Mouse (Mus musculus): Measurements from ENCODE around the gene Igf1r.
A peak's percentile ranks its signal among the peaks of the same experiment; 100 is the strongest.

Gene Igf1r

GRCm38 (mm10) chr7:68227621-68228020 lies 275.0 kb downstream of the Igf1r start:
- no peak for DNase-seq (ENCODE audit: low spot score)

GRCm38 (mm10) chr7:68228491-68228890 lies 275.9 kb downstream of the Igf1r start:
- DNase-seq (ENCODE audit: low spot score) = no peak

- DNase-seq (ENCODE audit: low spot score) = no peak
Observed at GRCm38 (mm10) chr7:68230831-68231230, 278.2 kb downstream of the Igf1r start.

- DNase-seq (ENCODE audit: low spot score) = no peak
Observed at GRCm38 (mm10) chr7:68232521-68232920, 279.9 kb downstream of the Igf1r start.

- peak; percentile 66 for DNase-seq (ENCODE audit: low spot score)
Observed at GRCm38 (mm10) chr7:68233619-68234223, 281.1 kb downstream of the Igf1r start.

GRCm38 (mm10) chr7:68236817-68237216 lies 284.2 kb downstream of the Igf1r start:
- no peak for DNase-seq (ENCODE audit: low spot score)

GRCm38 (mm10) chr7:68239220-68239827 lies 286.7 kb downstream of the Igf1r start:
- DNase-seq (ENCODE audit: low spot score) = no peak

GRCm38 (mm10) chr7:68241205-68241604 lies 288.6 kb downstream of the Igf1r start:
- no peak for DNase-seq (ENCODE audit: low spot score)

GRCm38 (mm10) chr7:68245681-68246080 lies 293.1 kb downstream of the Igf1r start:
- no peak for DNase-seq (ENCODE audit: low spot score)

GRCm38 (mm10) chr7:68246249-68246648 lies 293.6 kb downstream of the Igf1r start:
- no peak for DNase-seq (ENCODE audit: low spot score)

- no peak for DNase-seq (ENCODE audit: low spot score)
Observed at GRCm38 (mm10) chr7:68250411-68250810, 297.8 kb downstream of the Igf1r start.

- DNase-seq (ENCODE audit: low spot score) = no peak
Observed at GRCm38 (mm10) chr7:68250902-68251301, 298.3 kb downstream of the Igf1r start.

GRCm38 (mm10) chr7:68257767-68258166 lies 305.1 kb downstream of the Igf1r start:
- no peak for DNase-seq (ENCODE audit: low spot score)

GRCm38 (mm10) chr7:68258326-68259150 lies 305.9 kb downstream of the Igf1r start:
- DNase-seq (ENCODE audit: low spot score) = no peak

- no peak for DNase-seq (ENCODE audit: low spot score)
Observed at GRCm38 (mm10) chr7:68259523-68260081, 307.0 kb downstream of the Igf1r start.

GRCm38 (mm10) chr7:68262612-68263200 lies 310.1 kb downstream of the Igf1r start:
- DNase-seq (ENCODE audit: low spot score) = no peak

- no peak for DNase-seq (ENCODE audit: low spot score)
Observed at GRCm38 (mm10) chr7:68263346-68264027, 310.9 kb downstream of the Igf1r start.

- DNase-seq (ENCODE audit: low spot score) = peak; percentile 34
Observed at GRCm38 (mm10) chr7:68264028-68264453, 311.4 kb downstream of the Igf1r start, which contains the start of gene Pgpep1l. Gene Pgpep1l, minus strand, starts transcription at chr7:68264233.

- no peak for DNase-seq (ENCODE audit: low spot score)
Observed at GRCm38 (mm10) chr7:68264531-68264930, 311.9 kb downstream of the Igf1r start.

- no peak for DNase-seq (ENCODE audit: low spot score)
Observed at GRCm38 (mm10) chr7:68265391-68265790, 312.8 kb downstream of the Igf1r start.

GRCm38 (mm10) chr7:68266691-68267090 lies 314.1 kb downstream of the Igf1r start:
- DNase-seq (ENCODE audit: low spot score) = no peak

- DNase-seq (ENCODE audit: low spot score) = no peak
Observed at GRCm38 (mm10) chr7:68270551-68270950, 317.9 kb downstream of the Igf1r start.
